Mouse (Mus musculus) heart, embryonic 14.5 days (tissue): ENCODE measurements around the gene Ankrd6. TPM values are rescaled to one million over a fixed set of nuclear protein-coding genes. Genes with fewer than 3 reads are reported as not detected.

ENCODE experiments used
- ATAC-seq: fragments of 200-750 bp; cut with Nextera tagmentation; 2 replicates; pipeline ENCODE4 v1.8.0; 2017; ENCODE audit warnings: low read depth, moderate TSS enrichment; ENCODE audit not compliant: insufficient number of reproducible peaks, insufficient read depth, low FRiP score
- H3K27ac ChIP-seq, 2 experiments: fragments of 200-500 bp in 1 of 2; fragments of 300-500 bp in 1 of 2; sonication (generic) in 1 of 2; replicated peaks in 1 of 2; 2 replicates each; pipeline ENCODE4 v1.5.1; 2012 to 2014; ENCODE audit warnings: low read depth in 2 of 2, low read length in 2 of 2, control low read depth in 1 of 2, mild to moderate bottlenecking in 1 of 2, mixed read lengths in 1 of 2; ENCODE audit not compliant: control insufficient read depth in 1 of 2, insufficient read depth in 1 of 2
- H3K27me3 ChIP-seq: fragments of 300-500 bp; sonication (generic); 2 replicates; pipeline ENCODE4 v1.6.1; 2014; ENCODE audit warnings: mild to moderate bottlenecking, low read length, control low read depth; ENCODE audit not compliant: control insufficient read depth, insufficient read depth
- H3K36me3 ChIP-seq: fragments of 300-500 bp; sonication (generic); 2 replicates; pipeline ENCODE4 v1.6.1; 2014; ENCODE audit warnings: mild to moderate bottlenecking, control low read depth, low read length, mixed read lengths; ENCODE audit not compliant: control insufficient read depth, insufficient read depth
- H3K4me1 ChIP-seq, 2 experiments: fragments of 200-500 bp in 1 of 2; fragments of 300-500 bp in 1 of 2; sonication (generic) in 1 of 2; 2 replicates each; pipeline ENCODE4 v1.6.1; 2012 to 2014; ENCODE audit warnings: low read length in 2 of 2, control low read depth in 1 of 2, mixed read lengths in 1 of 2; ENCODE audit not compliant: control insufficient read depth in 2 of 2, insufficient read depth in 2 of 2
- H3K4me2 ChIP-seq: fragments of 300-500 bp; sonication (generic); 2 replicates; pipeline ENCODE4 v1.6.1; 2014; ENCODE audit warnings: mild to moderate bottlenecking, low read length
- H3K4me3 ChIP-seq, 2 experiments: fragments of 200-500 bp in 1 of 2; fragments of 300-500 bp in 1 of 2; sonication (generic) in 1 of 2; 2 replicates each; pipeline ENCODE4 v1.5.1; 2012 to 2014; ENCODE audit warnings: low read length in 2 of 2, mild to moderate bottlenecking in 2 of 2, control low read depth in 1 of 2, low read depth in 1 of 2, moderate library complexity in 1 of 2; ENCODE audit not compliant: control insufficient read depth in 1 of 2, insufficient read depth in 1 of 2
- H3K9ac ChIP-seq: fragments of 300-500 bp; sonication (generic); 2 replicates; pipeline ENCODE4 v1.6.1; 2014; ENCODE audit warnings: mild to moderate bottlenecking, low read length
- H3K9me3 ChIP-seq: fragments of 300-500 bp; sonication (generic); 2 replicates; pipeline ENCODE4 v1.6.1; 2016; ENCODE audit warnings: low read length, control low read depth; ENCODE audit not compliant: control insufficient read depth
- WGBS: fragments of 180-500 bp; shearing (Covaris S2); extraction: QIAGEN DNeasy Blood & Tissue Kit; methylation state at CpG from one replicate; pipeline ENCODE4 v1.1.7; 2014; 5-methylcytosine and 5-hydroxymethylcytosine counted together
- polyA plus RNA-seq: library from polyadenylated mRNA; unstranded; fragments of >200 nt; fragmentation: Nextera tagmentation; extraction: Ambion mirVana; gene quantifications from 2 replicates; pipeline ENCODE4 v1.2.1, GENCODE M21; 2014

Gene Ankrd6
- polyA plus RNA-seq, 1 experiment from 2014 or later = 4.5 TPM

DNA sequence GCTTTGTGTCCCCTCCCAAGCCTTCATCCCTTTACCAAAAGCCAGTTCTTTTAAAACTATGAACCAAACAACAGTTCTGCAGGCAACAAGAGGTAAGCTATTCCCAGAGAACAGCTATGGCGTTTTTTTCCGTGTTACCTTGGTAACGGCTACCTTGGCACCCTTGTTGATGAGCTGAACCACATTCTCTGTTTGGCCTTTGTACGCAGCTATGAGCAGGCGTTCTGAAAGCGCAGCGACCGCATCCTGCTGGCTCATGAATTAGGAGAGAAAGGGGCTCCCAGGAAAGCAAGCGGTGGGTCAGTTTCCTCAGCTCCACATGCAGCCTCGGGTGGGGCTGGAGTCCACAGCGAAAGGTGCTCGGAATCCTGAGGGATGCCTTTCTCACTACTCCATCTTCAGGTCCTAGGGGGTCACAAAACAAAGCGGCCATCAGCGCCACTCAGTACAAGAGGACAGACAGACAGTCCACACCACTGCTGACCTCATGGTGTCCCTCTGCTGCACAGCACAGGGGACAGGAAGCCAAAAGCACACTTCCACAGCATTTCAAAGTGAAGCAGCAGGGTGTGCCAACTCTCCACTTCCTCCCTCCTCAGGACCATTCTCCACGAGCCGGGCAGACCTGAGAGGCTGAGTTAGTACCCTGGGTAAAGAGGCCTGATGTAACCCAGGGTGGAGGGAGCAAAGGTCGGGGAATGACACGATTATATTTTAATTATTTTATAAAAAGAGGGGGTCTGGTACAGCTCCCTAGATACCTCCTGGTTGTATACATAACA is 90.3 kb downstream of the Ankrd6 start:
- 79% methylated on average over 18 of the region's 18 CpGs for WGBS
- Histone ChIP-seq H3K4me1 (peaks cover 11 to 15% of the 10 kb centered on the region in 2 experiments), H3K9ac (no peak overlapping the region), H3K36me3 (no peaks in the 10 kb centered on the region), H3K9me3 (no peaks in the 10 kb centered on the region), H3K4me2 (no peak overlapping the region), H3K27me3 (no peaks in the 10 kb centered on the region), H3K4me3 (no peak overlapping the region), H3K27ac (no peak overlapping the region)
- ATAC-seq = no peak; the same call in 1 of the 2 replicates

DNA sequence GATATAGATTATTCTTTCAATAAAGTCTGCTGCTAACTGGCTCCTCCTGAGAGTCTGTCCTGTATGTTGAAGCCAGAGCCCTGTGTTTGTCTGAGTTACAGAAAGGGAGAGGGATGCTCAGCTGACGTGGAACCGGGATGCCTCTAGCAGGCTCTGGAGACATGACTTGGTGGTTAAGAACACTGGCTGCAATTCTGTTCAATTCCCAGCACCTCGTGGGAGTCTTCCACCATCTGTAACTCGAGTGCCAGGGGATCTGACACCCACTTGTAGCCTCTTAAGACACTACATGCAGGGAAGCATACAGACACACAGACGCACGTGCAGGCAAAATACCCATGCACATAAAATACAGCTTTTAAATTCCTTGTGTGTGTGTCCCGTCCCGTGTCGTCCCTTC is 95.1 kb downstream of the Ankrd6 start:
- H3K27me3 ChIP-seq = peaks cover 3% of the 10 kb centered on the region; the same call in 1 of the 2 replicates
- H3K4me3 ChIP-seq = no peak overlapping the region
- no peak overlapping the region for H3K4me2 ChIP-seq
- ATAC-seq = no peak
- H3K27ac ChIP-seq = no peak overlapping the region
- no peaks in the 10 kb centered on the region for H3K4me1 ChIP-seq
- no peak overlapping the region for H3K9ac ChIP-seq
- 57% methylated on average over 9 of the region's 9 CpGs for WGBS
- H3K9me3 ChIP-seq = no peaks in the 10 kb centered on the region
- H3K36me3 ChIP-seq = no peaks in the 10 kb centered on the region

DNA sequence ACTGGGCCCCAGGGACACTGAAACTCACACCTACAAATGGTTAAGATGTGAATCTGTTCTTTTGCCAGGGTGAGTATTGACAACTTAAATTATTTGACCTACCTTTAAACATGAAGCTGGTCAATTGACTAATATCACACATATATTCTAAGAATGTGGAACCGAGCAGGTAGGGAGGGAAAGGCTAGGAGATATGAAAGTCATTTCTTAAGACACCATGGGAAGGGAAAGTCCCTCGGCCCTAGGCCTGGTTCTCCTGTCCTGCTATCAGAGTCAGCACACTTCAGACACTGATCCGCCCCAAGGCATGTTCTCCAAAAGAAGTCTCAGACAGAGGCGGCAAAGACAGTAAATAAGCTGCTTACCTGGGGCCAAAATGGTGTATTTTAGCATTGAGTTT is 95.7 kb downstream of the Ankrd6 start:
- 81% methylated on average over 4 of the region's 4 CpGs for WGBS
- Histone ChIP-seq H3K27me3 (peaks cover 3% of the 10 kb centered on the region; the same call in 1 of the 2 replicates), H3K27ac (no peak overlapping the region), H3K4me1 (no peaks in the 10 kb centered on the region), H3K4me2 (no peak overlapping the region), H3K9me3 (no peaks in the 10 kb centered on the region), H3K9ac (no peak overlapping the region), H3K4me3 (no peak overlapping the region), H3K36me3 (no peaks in the 10 kb centered on the region)
- no peak for ATAC-seq

DNA sequence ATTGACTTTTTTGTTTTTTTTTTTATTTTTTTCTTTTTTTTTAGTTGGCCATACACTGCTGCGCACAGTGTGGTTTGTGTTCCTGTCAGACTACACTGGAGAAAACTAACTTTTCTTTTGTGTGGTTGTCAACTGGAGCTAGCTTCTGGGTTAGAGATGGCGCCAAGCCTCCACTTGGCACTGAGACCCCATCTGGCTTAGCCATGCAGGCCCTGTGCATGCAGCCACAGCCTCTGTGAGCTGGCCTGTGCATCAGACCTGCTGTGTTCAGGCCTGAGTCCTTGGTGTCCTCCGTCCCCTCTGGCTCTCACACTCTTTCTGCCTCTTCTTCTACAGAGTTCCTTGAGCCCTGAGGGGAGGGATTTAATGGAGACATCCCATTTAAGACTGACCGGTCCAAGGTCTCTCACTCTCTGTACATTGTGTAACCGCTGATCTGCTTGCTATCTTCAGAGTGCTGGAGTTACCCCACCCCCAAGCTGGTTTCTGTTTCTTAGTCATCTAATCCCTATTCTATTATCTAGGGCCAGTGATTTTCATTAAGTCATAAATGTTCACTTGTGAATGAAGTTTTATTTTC is 96.9 kb downstream of the Ankrd6 start:
- no peaks in the 10 kb centered on the region for H3K4me1 ChIP-seq
- H3K4me2 ChIP-seq = no peak overlapping the region
- H3K36me3 ChIP-seq = no peaks in the 10 kb centered on the region
- no peak for ATAC-seq
- no peak overlapping the region for H3K9ac ChIP-seq
- H3K4me3 ChIP-seq = no peak overlapping the region
- H3K27me3 ChIP-seq = peaks cover 3% of the 10 kb centered on the region; the same call in 1 of the 2 replicates
- no peaks in the 10 kb centered on the region for H3K9me3 ChIP-seq
- H3K27ac ChIP-seq = no peak overlapping the region
- WGBS = 88% methylated on average over 5 of the region's 5 CpGs

DNA sequence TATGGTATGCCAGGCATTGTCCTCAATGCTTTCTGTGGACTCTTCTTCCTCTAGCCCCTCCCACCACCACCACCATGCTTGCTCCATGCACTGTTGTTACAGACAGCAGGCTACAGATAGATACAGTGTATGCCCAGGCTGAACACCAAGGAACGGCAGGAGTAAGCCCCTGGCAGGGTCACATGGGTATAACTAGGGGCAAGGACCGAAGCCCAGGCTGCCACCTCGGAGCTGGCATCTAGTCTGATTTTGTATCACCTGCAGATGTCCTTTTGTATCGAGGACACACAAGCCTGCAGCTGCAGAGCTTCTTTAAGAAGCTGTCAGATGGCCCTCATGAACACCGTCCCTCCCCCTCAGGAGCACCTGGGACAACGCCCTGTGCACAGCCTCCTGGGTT is 97.8 kb downstream of the Ankrd6 start:
- H3K4me3 ChIP-seq = no peak overlapping the region
- WGBS = 79% methylated on average over 6 of the region's 6 CpGs
- H3K4me1 ChIP-seq = no peaks in the 10 kb centered on the region
- no peak overlapping the region for H3K4me2 ChIP-seq
- ATAC-seq = no peak
- peaks cover 3% of the 10 kb centered on the region; the same call in 1 of the 2 replicates for H3K27me3 ChIP-seq
- no peaks in the 10 kb centered on the region for H3K9me3 ChIP-seq
- no peaks in the 10 kb centered on the region for H3K36me3 ChIP-seq
- no peak overlapping the region for H3K27ac ChIP-seq
- H3K9ac ChIP-seq = no peak overlapping the region

DNA sequence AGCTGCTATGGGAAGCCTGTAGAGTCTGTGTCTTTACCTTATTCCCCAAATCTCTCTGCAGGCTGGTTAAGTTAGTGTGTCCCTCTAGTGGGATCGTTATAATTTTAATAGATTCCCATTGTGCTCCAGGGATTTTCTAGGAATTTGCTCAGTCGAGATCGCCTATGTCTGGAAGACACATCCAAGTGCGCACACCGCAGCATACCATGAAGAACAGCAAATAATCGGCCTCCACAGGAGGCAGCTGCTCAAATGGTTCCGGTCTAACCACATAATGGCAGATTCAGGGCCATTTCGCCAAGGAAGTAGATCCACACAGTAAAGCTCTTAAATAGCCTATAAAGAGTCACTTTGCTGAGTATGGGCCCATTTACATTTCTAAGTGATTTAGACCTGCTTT is 98.3 kb downstream of the Ankrd6 start:
- Histone ChIP-seq H3K4me2 (no peak overlapping the region), H3K9me3 (no peaks in the 10 kb centered on the region), H3K27me3 (peaks cover 3% of the 10 kb centered on the region; the same call in 1 of the 2 replicates), H3K9ac (no peak overlapping the region), H3K27ac (no peak overlapping the region), H3K4me1 (no peaks in the 10 kb centered on the region), H3K36me3 (no peaks in the 10 kb centered on the region), H3K4me3 (no peak overlapping the region)
- 91% methylated on average over 8 of the region's 8 CpGs for WGBS
- ATAC-seq = no peak

DNA sequence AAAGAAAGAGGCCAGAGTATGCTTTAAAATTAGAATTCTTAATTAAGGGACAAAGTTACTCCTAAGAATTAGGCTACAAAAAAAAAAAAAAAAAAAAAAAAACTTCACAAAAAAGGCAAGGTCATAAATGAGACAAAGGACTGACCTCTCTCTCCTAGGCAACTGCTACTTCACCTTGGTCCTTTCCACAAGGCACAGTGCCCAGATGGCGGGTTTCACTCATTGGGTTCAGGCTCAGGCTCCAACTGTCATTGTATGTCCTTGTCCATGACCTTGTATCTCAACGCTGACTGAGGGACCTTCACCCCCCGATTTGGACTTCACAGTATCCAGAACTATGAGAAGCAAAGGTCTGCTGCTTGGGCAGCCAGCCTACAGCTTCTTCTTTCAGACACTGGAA is 112.2 kb downstream of the Ankrd6 start:
- 71% methylated on average over 3 of the region's 3 CpGs for WGBS
- Histone ChIP-seq H3K4me1 (0 out of 4 replicates have a peak, but pooled peaks cover 0 to 3% of the 10 kb centered on the region in 2 experiments), H3K4me2 (no peak overlapping the region), H3K9me3 (no peaks in the 10 kb centered on the region), H3K36me3 (no peaks in the 10 kb centered on the region), H3K4me3 (no peak overlapping the region), H3K27ac (no peak overlapping the region), H3K9ac (no peak overlapping the region), H3K27me3 (no peaks in the 10 kb centered on the region)
- ATAC-seq = no peak
